Mouse (Mus musculus): ENCODE data around the gene Fbxw8. TPM values are rescaled to one million over a fixed set of nuclear protein-coding genes. Genes with fewer than 3 reads are reported as not detected.

The Fbxw8 gene
- total and polyA plus RNA-seq, 2 experiments from 2014 or later: 16.5 to 49.7 TPM

- ATAC-seq (ENCODE audit: insufficient read depth, low read depth): no peak
- Histone ChIP-seq H3K27me3 (ENCODE audit: control insufficient read depth, insufficient read depth, low read length) (no peaks in the 10 kb centered on the region), H3K4me2 (ENCODE audit: low read depth, low read length) (no peak overlapping the region), H3K27ac (ENCODE audit: low read depth) (no peak overlapping the region), H3K9me3 (replicated peaks; ENCODE audit: control insufficient read depth, low read length) (no peaks in the 10 kb centered on the region), H3K36me3 (replicated peaks; ENCODE audit: control insufficient read depth, insufficient read depth, low read length) (peaks cover 11% of the 10 kb centered on the region), H3K4me3 (ENCODE audit: low read depth, low read length) (no peak overlapping the region), H3K9ac (replicated peaks; ENCODE audit: low read depth, low read length) (no peak overlapping the region), H3K4me1 (ENCODE audit: control insufficient read depth, insufficient read depth) (peaks cover 14% of the 10 kb centered on the region)
- DNase-seq (ENCODE audit: low spot score): no peak
- 63% methylated on average over 12 of the region's 12 CpGs for WGBS
- TF ChIP-seq EP300 (IDR thresholded peaks at IDR 0.05; ENCODE audit: low read depth) (no peak), CTCF (IDR thresholded peaks at IDR 0.05; ENCODE audit: low read depth) (no peak)
These were observed 72.1 kb downstream of the Fbxw8 start for GRCm38 (mm10) chr5:118083060-118083638.

DNA sequence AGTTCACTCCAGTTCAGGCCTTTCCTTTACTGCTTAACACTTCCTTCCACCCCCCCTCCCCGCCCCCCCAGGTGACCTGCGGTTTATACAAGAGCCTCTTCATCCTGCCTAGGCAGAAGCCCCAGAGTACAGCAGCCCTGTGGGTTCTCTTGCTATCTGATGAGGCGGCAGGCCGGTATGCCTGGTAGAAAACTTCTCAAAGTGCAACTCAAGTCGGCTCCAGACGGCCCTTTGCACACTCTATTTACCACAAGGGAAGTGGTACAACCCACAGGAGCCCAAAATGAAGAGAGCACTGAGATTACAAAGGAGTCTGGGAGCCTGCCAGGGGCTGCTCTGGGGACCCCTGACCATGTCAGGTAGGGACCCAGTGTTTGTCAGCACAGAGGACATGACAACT, 73.3 kb downstream of the Fbxw8 start:
- Histone ChIP-seq H3K9me3 (replicated peaks; ENCODE audit: control insufficient read depth, low read length) (no peaks in the 10 kb centered on the region), H3K36me3 (replicated peaks; ENCODE audit: control insufficient read depth, insufficient read depth, low read length) (peaks cover 18% of the 10 kb centered on the region), H3K4me1 (ENCODE audit: control insufficient read depth, insufficient read depth) (peaks cover 14% of the 10 kb centered on the region), H3K4me2 (ENCODE audit: low read depth, low read length) (no peak overlapping the region), H3K9ac (replicated peaks; ENCODE audit: low read depth, low read length) (no peak overlapping the region), H3K4me3 (ENCODE audit: low read depth, low read length) (no peak overlapping the region), H3K27ac (ENCODE audit: low read depth) (no peak overlapping the region), H3K27me3 (ENCODE audit: control insufficient read depth, insufficient read depth, low read length) (no peaks in the 10 kb centered on the region)
- no peak for TF ChIP-seq CTCF (IDR thresholded peaks at IDR 0.05; ENCODE audit: low read depth)
- no peak for TF ChIP-seq EP300 (IDR thresholded peaks at IDR 0.05; ENCODE audit: low read depth)
- DNase-seq (ENCODE audit: low spot score) (no peak), ATAC-seq (ENCODE audit: insufficient read depth, low read depth) (no peak)
- 59% methylated on average over 6 of the region's 6 CpGs for WGBS

DNA sequence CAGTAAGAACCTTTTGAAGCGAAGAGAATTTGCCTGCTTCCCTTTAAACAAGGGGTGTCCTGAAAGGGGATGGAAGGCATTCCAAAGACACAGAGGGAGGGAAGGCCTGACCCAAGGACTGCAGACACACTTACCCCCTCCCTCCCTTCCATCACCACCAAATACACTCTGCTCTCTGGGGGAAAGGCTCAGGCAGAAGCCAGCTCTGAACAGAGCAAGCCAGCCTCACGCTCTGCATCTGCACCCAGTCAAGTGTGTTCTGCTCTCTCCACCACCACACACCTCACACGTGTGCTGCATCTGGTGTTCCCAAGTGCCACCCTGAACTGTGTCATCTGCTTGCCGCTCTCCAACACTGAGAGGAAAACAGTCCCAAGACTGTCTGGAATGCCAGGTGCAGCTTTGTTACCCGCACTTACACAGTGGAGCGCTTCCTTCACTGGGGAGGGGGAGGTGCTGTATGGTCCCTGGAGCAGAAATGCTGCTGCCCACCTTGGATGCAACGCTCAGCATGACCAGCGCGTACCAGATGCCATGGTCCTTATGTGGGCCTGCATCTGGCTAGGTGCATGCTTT, 73.8 kb downstream of the Fbxw8 start:
- H3K27ac ChIP-seq (ENCODE audit: low read depth): no peak overlapping the region
- TF ChIP-seq CTCF (IDR thresholded peaks at IDR 0.05; ENCODE audit: low read depth): no peak
- H3K9me3 ChIP-seq (replicated peaks; ENCODE audit: control insufficient read depth, low read length): no peaks in the 10 kb centered on the region
- H3K4me1 ChIP-seq (ENCODE audit: control insufficient read depth, insufficient read depth): peaks cover 14% of the 10 kb centered on the region
- 77% methylated on average over 9 of the region's 9 CpGs for WGBS
- peaks cover 23% of the 10 kb centered on the region for H3K36me3 ChIP-seq (replicated peaks; ENCODE audit: control insufficient read depth, insufficient read depth, low read length)
- H3K9ac ChIP-seq (replicated peaks; ENCODE audit: low read depth, low read length): no peak overlapping the region
- no peak for DNase-seq (ENCODE audit: low spot score)
- no peaks in the 10 kb centered on the region for H3K27me3 ChIP-seq (ENCODE audit: control insufficient read depth, insufficient read depth, low read length)
- H3K4me2 ChIP-seq (ENCODE audit: low read depth, low read length): no peak overlapping the region
- no peak overlapping the region for H3K4me3 ChIP-seq (ENCODE audit: low read depth, low read length)
- no peak; the same call in 1 of the 2 replicates for ATAC-seq (ENCODE audit: insufficient read depth, low read depth)

DNA sequence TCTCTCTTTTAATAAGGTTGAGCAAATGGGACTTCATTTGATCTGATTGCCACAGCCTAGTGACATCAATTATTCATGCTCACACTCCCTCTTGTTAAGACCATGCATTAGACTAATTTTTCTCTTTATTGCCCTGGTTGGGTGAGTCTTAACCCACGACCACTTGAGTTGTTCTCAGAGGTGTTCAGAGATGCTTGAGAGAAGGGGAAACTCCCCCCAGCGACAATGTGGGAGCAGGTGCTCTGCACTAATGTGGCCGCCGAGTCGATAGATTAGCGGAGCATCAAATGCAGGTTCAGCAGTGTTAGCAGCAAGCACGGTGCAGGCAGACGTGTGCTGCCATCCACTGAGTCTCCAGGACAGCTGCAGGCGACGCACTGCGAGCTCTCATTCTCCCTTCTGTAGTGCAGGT, 75.4 kb downstream of the Fbxw8 start:
- no peak overlapping the region for H3K9ac ChIP-seq (replicated peaks; ENCODE audit: low read depth, low read length)
- H3K9me3 ChIP-seq (replicated peaks; ENCODE audit: control insufficient read depth, low read length): no peaks in the 10 kb centered on the region
- H3K27me3 ChIP-seq (ENCODE audit: control insufficient read depth, insufficient read depth, low read length): no peaks in the 10 kb centered on the region
- no peak overlapping the region for H3K27ac ChIP-seq (ENCODE audit: low read depth)
- TF ChIP-seq CTCF (IDR thresholded peaks at IDR 0.05; ENCODE audit: low read depth) (no peak), EP300 (IDR thresholded peaks at IDR 0.05; ENCODE audit: low read depth) (no peak)
- no peak overlapping the region for H3K4me2 ChIP-seq (ENCODE audit: low read depth, low read length)
- peaks cover 11% of the 10 kb centered on the region for H3K4me1 ChIP-seq (ENCODE audit: control insufficient read depth, insufficient read depth)
- 79% methylated on average over 11 of the region's 11 CpGs for WGBS
- peaks cover 36% of the 10 kb centered on the region for H3K36me3 ChIP-seq (replicated peaks; ENCODE audit: control insufficient read depth, insufficient read depth, low read length)
- ATAC-seq (ENCODE audit: insufficient read depth, low read depth) (no peak), DNase-seq (ENCODE audit: low spot score) (no peak)
- H3K4me3 ChIP-seq (ENCODE audit: low read depth, low read length): no peak overlapping the region

- 69% methylated on average over 6 of the region's 6 CpGs for WGBS
- DNase-seq (ENCODE audit: low spot score) (no peak), ATAC-seq (ENCODE audit: insufficient read depth, low read depth) (no peak)
- peaks cover 40% of the 10 kb centered on the region for H3K36me3 ChIP-seq (replicated peaks; ENCODE audit: control insufficient read depth, insufficient read depth, low read length)
- H3K4me1 ChIP-seq (ENCODE audit: control insufficient read depth, insufficient read depth): peaks cover 7% of the 10 kb centered on the region
- H3K9ac ChIP-seq (replicated peaks; ENCODE audit: low read depth, low read length): no peak overlapping the region
- H3K9me3 ChIP-seq (replicated peaks; ENCODE audit: control insufficient read depth, low read length): no peaks in the 10 kb centered on the region
- H3K27me3 ChIP-seq (ENCODE audit: control insufficient read depth, insufficient read depth, low read length): no peaks in the 10 kb centered on the region
- H3K4me2 ChIP-seq (ENCODE audit: low read depth, low read length): no peak overlapping the region
- H3K27ac ChIP-seq (ENCODE audit: low read depth): no peak overlapping the region
- no peak for TF ChIP-seq CTCF (IDR thresholded peaks at IDR 0.05; ENCODE audit: low read depth)
- no peak for TF ChIP-seq EP300 (IDR thresholded peaks at IDR 0.05; ENCODE audit: low read depth)
- no peak overlapping the region for H3K4me3 ChIP-seq (ENCODE audit: low read depth, low read length)
These were observed 75.9 kb downstream of the Fbxw8 start for GRCm38 (mm10) chr5:118079354-118079753.

GRCm38 (mm10) chr5:118078550-118078949, 76.7 kb downstream of the Fbxw8 start:
- H3K27ac ChIP-seq (ENCODE audit: low read depth): no peak overlapping the region
- ATAC-seq (ENCODE audit: insufficient read depth, low read depth) (no peak), DNase-seq (ENCODE audit: low spot score) (no peak)
- no peaks in the 10 kb centered on the region; the same call in 1 of the 2 replicates for H3K4me1 ChIP-seq (ENCODE audit: control insufficient read depth, insufficient read depth)
- 64% methylated on average over 6 of the region's 6 CpGs for WGBS
- no peak for TF ChIP-seq CTCF (IDR thresholded peaks at IDR 0.05; ENCODE audit: low read depth)
- no peak for TF ChIP-seq EP300 (IDR thresholded peaks at IDR 0.05; ENCODE audit: low read depth)
- no peak overlapping the region for H3K9ac ChIP-seq (replicated peaks; ENCODE audit: low read depth, low read length)
- no peak overlapping the region for H3K4me3 ChIP-seq (ENCODE audit: low read depth, low read length)
- peaks cover 49% of the 10 kb centered on the region for H3K36me3 ChIP-seq (replicated peaks; ENCODE audit: control insufficient read depth, insufficient read depth, low read length)
- no peak overlapping the region for H3K4me2 ChIP-seq (ENCODE audit: low read depth, low read length)
- no peaks in the 10 kb centered on the region for H3K27me3 ChIP-seq (ENCODE audit: control insufficient read depth, insufficient read depth, low read length)
- no peaks in the 10 kb centered on the region for H3K9me3 ChIP-seq (replicated peaks; ENCODE audit: control insufficient read depth, low read length)

All from heart, postnatal 0 days (tissue).